Mouse (Mus musculus) heart, embryonic 11.5 days (tissue): ENCODE results near the gene Cdc42se1. TPM values are rescaled to one million over a fixed set of nuclear protein-coding genes. Genes with fewer than 3 reads are reported as not detected.

Experiments used
- ATAC-seq: fragments of 200-750 bp; cut with Nextera tagmentation; replicated peaks from 2 replicates; pipeline ENCODE4 v1.8.0; 2017; ENCODE audit warnings: moderate library complexity; ENCODE audit not compliant: insufficient number of reproducible peaks, low FRiP score, low TSS enrichment
- H3K27ac ChIP-seq: fragments of 300-500 bp; sonication (generic); 2 replicates; pipeline ENCODE4 v1.5.1; 2014; ENCODE audit warnings: mild to moderate bottlenecking, low read depth, low read length
- H3K27me3 ChIP-seq: fragments of 300-500 bp; sonication (generic); 2 replicates; pipeline ENCODE4 v1.6.1; 2014; ENCODE audit warnings: mild to moderate bottlenecking, low read length, mixed read lengths; ENCODE audit not compliant: control insufficient read depth, insufficient read depth
- H3K36me3 ChIP-seq: fragments of 300-500 bp; sonication (generic); 2 replicates; pipeline ENCODE4 v1.6.1; 2014; ENCODE audit warnings: mild to moderate bottlenecking, low read length, moderate library complexity, mixed read lengths; ENCODE audit not compliant: control insufficient read depth, insufficient read depth
- H3K4me1 ChIP-seq: fragments of 300-500 bp; sonication (generic); 2 replicates; pipeline ENCODE4 v1.6.1; 2014; ENCODE audit warnings: low read length; ENCODE audit not compliant: control insufficient read depth, insufficient read depth
- H3K4me2 ChIP-seq: fragments of 300-500 bp; sonication (generic); 2 replicates; pipeline ENCODE4 v1.6.1; 2014; ENCODE audit warnings: mild to moderate bottlenecking, moderate library complexity
- H3K4me3 ChIP-seq: fragments of 300-500 bp; sonication (generic); 2 replicates; pipeline ENCODE4 v1.5.1; 2014; ENCODE audit warnings: low read depth, low read length
- H3K9ac ChIP-seq: fragments of 300-500 bp; sonication (generic); 2 replicates; pipeline ENCODE4 v1.6.1; 2014; ENCODE audit warnings: mild to moderate bottlenecking, low read depth, low read length, moderate library complexity
- H3K9me3 ChIP-seq: fragments of 300-500 bp; sonication (generic); replicated peaks from 2 replicates; pipeline ENCODE4 v1.6.1; 2016; ENCODE audit warnings: low read length; ENCODE audit not compliant: control insufficient read depth
- WGBS: fragments of 180-500 bp; shearing (Covaris S2); extraction: QIAGEN DNeasy Blood & Tissue Kit; methylation state at CpG from one replicate; pipeline ENCODE4 v1.1.7; 2014; ENCODE audit not compliant: insufficient replicate concordance; 5-methylcytosine and 5-hydroxymethylcytosine counted together
- polyA plus RNA-seq: library from polyadenylated mRNA; unstranded; fragments of >200 nt; fragmentation: Nextera tagmentation; extraction: Ambion mirVana; gene quantifications from 2 replicates; pipeline ENCODE4 v1.2.1, GENCODE M21; 2014

Cdc42se1 gene
- polyA plus RNA-seq, 1 experiment from 2014 or later: 62.3 TPM

DNA sequence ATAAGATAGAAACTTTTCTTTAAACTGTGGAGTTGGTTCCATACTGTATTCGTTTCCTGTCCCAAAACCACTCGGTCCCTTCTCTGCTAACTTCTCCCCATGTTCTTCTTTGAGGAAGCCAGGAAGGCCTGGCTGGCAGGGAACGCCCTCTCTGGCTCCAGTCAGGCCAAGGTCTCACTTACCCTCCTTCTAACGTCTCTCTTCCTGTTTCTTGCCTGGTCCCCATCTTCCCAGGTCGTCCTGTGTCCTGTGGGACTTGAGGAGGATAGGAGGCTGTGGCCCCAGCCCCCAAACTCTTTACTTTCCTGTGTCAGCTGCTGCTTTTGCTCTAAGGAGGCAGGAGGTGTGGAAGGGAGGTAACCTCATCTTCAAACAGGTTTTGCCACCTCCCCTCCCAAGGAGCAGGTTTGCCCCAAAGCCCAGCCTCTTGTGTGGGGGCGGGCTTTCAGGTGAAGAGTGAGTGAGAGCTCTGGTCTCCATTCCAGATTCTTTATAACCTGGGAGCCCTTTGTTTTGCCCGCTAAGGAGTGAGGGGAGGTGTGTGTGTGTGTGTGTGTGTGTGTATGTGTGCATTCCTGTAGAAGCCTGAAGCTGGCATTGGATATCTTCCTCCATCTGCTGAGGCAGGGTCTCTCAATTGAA is 22.4 kb downstream of the Cdc42se1 start, which contains the start of gene Bnipl:
Gene Bnipl, minus strand, starts transcription at position 411 of the 642 bp plus-strand sequence.
- Histone ChIP-seq H3K4me2 (no peak within 1 kb of the TSS), H3K27ac (no peak within 1 kb of the TSS), H3K9me3 (no peaks in the 10 kb centered on the region), H3K4me1 (no peaks in the 10 kb centered on the region), H3K36me3 (peaks cover 5% of the 10 kb centered on the region; the same call in 1 of the 2 replicates), H3K9ac (no peak within 1 kb of the TSS), H3K27me3 (no peaks in the 10 kb centered on the region), H3K4me3 (no peak within 1 kb of the TSS)
- 40% methylated on average over 7 of the region's 7 CpGs for WGBS
- no peak for ATAC-seq

DNA sequence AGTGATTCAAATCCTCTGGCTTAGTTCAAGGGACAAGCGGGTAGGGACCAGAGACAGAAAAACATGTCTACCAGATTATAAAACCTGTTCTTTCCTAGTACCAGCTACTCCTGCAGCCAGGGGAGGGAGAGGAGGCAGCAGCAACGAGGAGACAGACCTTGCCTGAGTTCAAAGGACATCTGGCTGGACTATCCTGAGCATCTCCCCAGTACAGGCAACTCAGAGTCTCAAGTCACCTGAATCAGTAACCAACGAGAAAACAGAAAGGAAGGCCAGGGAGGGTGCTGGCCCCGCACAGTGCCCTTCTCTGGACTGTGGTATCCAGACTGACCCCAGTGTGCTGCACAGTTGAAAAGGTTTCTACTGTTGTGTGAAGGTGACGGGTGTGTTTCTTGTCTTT is 28.4 kb downstream of the Cdc42se1 start:
- Histone ChIP-seq H3K27me3 (no peaks in the 10 kb centered on the region), H3K4me2 (no peak overlapping the region), H3K27ac (no peak overlapping the region), H3K4me1 (no peaks in the 10 kb centered on the region), H3K9me3 (no peaks in the 10 kb centered on the region), H3K36me3 (peaks cover 18% of the 10 kb centered on the region), H3K4me3 (no peak overlapping the region), H3K9ac (no peak overlapping the region)
- 82% methylated on average over 5 of the region's 5 CpGs for WGBS
- ATAC-seq: no peak

DNA sequence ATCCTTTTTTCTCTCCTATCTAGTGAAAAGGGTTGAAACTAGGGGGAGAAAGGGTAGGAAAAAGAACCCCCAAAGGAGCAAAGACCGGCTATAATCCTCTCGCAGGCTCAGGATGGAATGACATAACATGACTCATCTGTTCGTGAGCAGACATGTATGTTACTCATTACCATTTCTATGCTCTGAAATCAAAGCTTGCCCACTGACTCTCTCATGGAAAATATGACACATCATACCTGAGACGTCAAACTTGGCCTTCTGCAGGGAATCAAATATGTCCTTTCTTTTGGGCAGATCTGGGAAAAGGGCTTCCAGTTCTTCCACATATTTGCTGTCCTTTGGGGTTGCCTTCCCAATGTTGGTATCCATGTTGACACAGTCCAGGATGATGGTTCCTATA is 33.4 kb downstream of the Cdc42se1 start:
- Histone ChIP-seq H3K27ac (no peak overlapping the region), H3K4me2 (no peak overlapping the region), H3K27me3 (no peaks in the 10 kb centered on the region), H3K9me3 (no peaks in the 10 kb centered on the region), H3K4me3 (no peak overlapping the region), H3K9ac (no peak overlapping the region), H3K36me3 (peaks cover 26% of the 10 kb centered on the region), H3K4me1 (peaks cover 4% of the 10 kb centered on the region; the same call in 1 of the 2 replicates)
- WGBS: 87% methylated on average over 4 of the region's 4 CpGs
- no peak for ATAC-seq

DNA sequence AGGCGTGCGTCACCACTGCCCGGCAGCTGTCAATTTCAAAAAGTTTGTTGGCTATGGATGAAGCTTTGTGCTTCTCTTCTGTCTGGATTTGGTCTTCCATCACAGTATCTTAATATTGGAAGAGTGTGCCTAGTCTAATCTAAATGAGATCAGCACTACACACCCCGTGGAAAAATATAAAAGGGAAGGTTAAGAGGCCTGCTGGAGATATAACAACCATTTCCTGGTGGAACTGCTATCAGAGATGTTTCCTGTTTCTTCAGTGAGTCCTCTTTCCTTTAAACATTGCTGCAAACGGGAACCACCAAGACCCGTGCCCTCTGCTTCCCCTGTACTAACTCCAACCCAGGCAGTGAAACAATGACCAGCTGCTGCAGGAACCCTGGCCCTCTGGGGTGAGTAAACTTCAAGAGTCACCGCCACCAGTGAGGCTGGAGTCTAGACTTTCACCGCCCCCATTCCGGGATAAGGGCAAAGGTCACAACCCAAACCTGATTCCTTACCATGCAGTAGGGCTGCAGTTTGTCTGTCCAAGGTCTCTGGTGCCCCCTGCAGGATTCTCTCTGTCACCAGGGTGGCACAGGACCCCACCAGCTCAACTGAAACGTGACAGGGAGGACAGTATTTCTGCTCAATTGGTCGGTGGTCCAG is 34.7 kb downstream of the Cdc42se1 start:
- H3K36me3 ChIP-seq: peaks cover 29% of the 10 kb centered on the region
- ATAC-seq: no peak

DNA sequence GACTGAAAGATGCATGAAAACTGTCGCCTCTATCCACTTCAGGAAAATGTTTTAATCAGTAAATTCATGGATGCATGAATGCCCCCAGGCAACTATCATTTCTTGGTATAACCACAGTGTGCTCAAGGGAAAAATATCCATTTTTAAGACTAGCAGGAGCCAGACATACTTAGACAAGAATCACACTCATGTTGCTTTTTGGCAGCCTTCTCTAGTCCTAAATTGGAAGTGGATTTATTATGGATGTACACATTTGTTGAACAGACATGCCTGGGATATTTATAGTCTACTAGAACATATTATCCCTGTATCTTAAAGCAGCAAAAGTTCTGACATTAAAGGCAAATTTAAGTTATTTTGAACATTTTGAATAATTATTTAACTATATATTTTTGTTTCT is 36.2 kb downstream of the Cdc42se1 start:
- Histone ChIP-seq H3K4me1 (peaks cover 4% of the 10 kb centered on the region; the same call in 1 of the 2 replicates), H3K4me3 (no peak overlapping the region), H3K27me3 (no peaks in the 10 kb centered on the region), H3K9ac (no peak overlapping the region), H3K36me3 (peaks cover 29% of the 10 kb centered on the region), H3K9me3 (no peaks in the 10 kb centered on the region), H3K4me2 (no peak overlapping the region), H3K27ac (no peak overlapping the region)
- ATAC-seq: no peak
- WGBS: 83% methylated on average over 1 of the region's 1 CpGs

More for the DNA sequence above, 34.7 kb downstream of the Cdc42se1 start:
- no peak overlapping the region for H3K9ac ChIP-seq
- 44% methylated on average over 11 of the region's 11 CpGs for WGBS
- no peak overlapping the region for H3K27ac ChIP-seq
- H3K4me2 ChIP-seq: no peak overlapping the region
- no peak overlapping the region for H3K4me3 ChIP-seq
- H3K4me1 ChIP-seq: peaks cover 4% of the 10 kb centered on the region; the same call in 1 of the 2 replicates
- H3K9me3 ChIP-seq: no peaks in the 10 kb centered on the region
- no peaks in the 10 kb centered on the region for H3K27me3 ChIP-seq

DNA sequence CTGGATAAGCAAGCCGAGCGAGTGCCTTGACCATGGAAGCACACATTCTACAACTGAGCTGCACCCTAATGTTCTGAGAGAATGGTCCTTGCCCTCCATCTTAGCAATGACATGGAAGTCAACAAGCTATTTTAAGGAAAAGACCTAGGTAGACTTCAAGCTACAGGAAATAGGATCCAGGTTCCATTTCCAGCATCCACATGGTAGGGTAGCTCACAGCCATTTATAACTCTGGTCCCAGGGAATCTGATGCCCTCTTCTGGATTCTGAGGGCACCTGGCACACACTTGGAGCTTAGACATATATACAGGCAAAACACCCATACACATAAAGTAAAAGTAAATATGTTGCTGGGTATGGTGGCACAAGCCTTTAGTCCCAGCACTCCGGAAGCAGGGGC is 37.5 kb downstream of the Cdc42se1 start:
- peaks cover 4% of the 10 kb centered on the region; the same call in 1 of the 2 replicates for H3K4me1 ChIP-seq
- no peak overlapping the region for H3K27ac ChIP-seq
- WGBS: 93% methylated on average over 3 of the region's 3 CpGs
- no peak overlapping the region for H3K4me2 ChIP-seq
- H3K9me3 ChIP-seq: no peaks in the 10 kb centered on the region
- ATAC-seq: no peak
- H3K9ac ChIP-seq: no peak overlapping the region
- peaks cover 27% of the 10 kb centered on the region for H3K36me3 ChIP-seq
- H3K4me3 ChIP-seq: no peak overlapping the region
- no peaks in the 10 kb centered on the region for H3K27me3 ChIP-seq

DNA sequence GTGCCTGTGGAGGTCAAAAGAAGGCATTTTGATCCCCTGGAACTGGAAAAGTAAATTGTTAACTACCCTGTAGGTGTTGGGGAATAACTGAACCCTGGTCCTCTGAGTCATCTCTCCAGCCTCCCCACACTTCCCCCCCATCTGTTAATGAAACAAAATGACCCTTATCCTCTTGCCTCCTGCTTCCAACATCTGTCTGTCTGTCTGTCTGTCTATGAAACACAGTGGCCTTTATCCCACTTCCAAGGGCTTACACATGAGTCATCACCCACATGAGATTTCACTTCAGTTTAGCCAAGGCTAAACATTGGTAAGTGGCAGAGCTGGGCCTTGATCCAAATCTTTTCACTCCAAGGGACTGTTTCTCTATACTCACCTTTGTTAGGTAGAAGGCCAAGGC is 39.3 kb downstream of the Cdc42se1 start:
- H3K4me1 ChIP-seq: peaks cover 4% of the 10 kb centered on the region; the same call in 1 of the 2 replicates
- no peak overlapping the region for H3K4me3 ChIP-seq
- H3K9me3 ChIP-seq: no peaks in the 10 kb centered on the region
- no peak for ATAC-seq
- no peak overlapping the region for H3K9ac ChIP-seq
- H3K36me3 ChIP-seq: peaks cover 23% of the 10 kb centered on the region
- H3K4me2 ChIP-seq: no peak overlapping the region
- no peak overlapping the region for H3K27ac ChIP-seq
- no peaks in the 10 kb centered on the region for H3K27me3 ChIP-seq

DNA sequence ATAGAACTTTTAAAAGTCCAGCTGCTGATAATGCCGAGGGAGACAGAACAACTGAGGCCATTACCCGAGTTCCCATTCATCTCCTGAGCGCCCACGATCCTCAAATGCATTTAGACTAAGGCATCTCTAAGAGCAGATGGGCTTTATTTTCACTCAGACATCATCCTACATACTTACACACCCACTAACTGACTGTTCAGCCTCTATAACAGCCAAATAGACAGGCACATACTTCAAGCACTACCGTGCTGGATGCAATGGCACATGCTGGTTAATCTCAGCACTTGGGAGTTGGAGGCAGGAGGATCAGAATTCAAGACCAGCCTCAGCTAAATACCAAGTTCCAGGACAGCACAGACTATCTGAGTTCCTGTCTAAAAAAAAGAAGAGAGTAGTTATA is 41.3 kb downstream of the Cdc42se1 start:
- Histone ChIP-seq H3K9ac (no peak overlapping the region), H3K27ac (no peak overlapping the region), H3K4me3 (no peak overlapping the region), H3K36me3 (peaks cover 17% of the 10 kb centered on the region), H3K27me3 (no peaks in the 10 kb centered on the region), H3K9me3 (no peaks in the 10 kb centered on the region), H3K4me1 (no peaks in the 10 kb centered on the region), H3K4me2 (no peak overlapping the region)
- no peak for ATAC-seq
- 79% methylated on average over 5 of the region's 5 CpGs for WGBS
